In genomic region chr7:19235092-19235671, GRCm38 (mm10) we compare ENCODE assay signal across 18 mouse cellular contexts. TPM values are rescaled to one million over a fixed set of nuclear protein-coding genes. Genes with fewer than 3 reads are reported as not detected.
DNase-seq lines count a peak whose midpoint lies in the region; ATAC-seq and TF ChIP-seq lines count a peak whose summit lies in the region.
"Had no signal": no experiment of that assay in that cellular context is flagged by ENCODE, and none has a peak within 500 bp of the region (broad histone marks: within the 10 kb centered on the region; RNA-seq: fewer than 3 reads in every experiment).

No protein-coding gene starts in this region.

- H3K36me3 ChIP-seq in kidney, embryonic 14.5 days (ENCODE audit: control insufficient read depth, insufficient read depth, low read length): no peaks in the 10 kb centered on the region
- peaks cover 4% of the 10 kb centered on the region; the same call in 1 of the 2 replicates for H3K36me3 ChIP-seq in stomach, postnatal 0 days (ENCODE audit: control insufficient read depth, insufficient read depth, low read length)
- peaks cover 34% of the 10 kb centered on the region for H3K36me3 ChIP-seq in limb, embryonic 10.5 days
- H3K36me3 ChIP-seq: forebrain, embryonic 15.5 days had no signal

- 84% methylated on average over 2 of the region's 2 CpGs for WGBS in kidney, embryonic 14.5 days
- WGBS in large intestine, adult 2 months: 30% methylated on average over 2 of the region's 2 CpGs
- 64% methylated on average over 2 of the region's 2 CpGs for WGBS in stomach, postnatal 0 days
- 95% methylated on average over 2 of the region's 2 CpGs for WGBS in limb, embryonic 10.5 days

- no peak for ATAC-seq in kidney, embryonic 14.5 days (ENCODE audit: low FRiP score, low TSS enrichment)
- peak; percentile 60 for ATAC-seq in stomach, postnatal 0 days (ENCODE audit: low FRiP score, low TSS enrichment)
- ATAC-seq: forebrain, embryonic 15.5 days; Patski had no signal

- peak overlapping the region; percentile 92 for H3K27ac ChIP-seq in gastrocnemius, adult 2 months
- no peak overlapping the region for H3K27ac ChIP-seq in kidney, embryonic 14.5 days (ENCODE audit: low read depth, low read length)
- no peak overlapping the region for H3K27ac ChIP-seq in stomach, postnatal 0 days (replicated peaks)
- H3K27ac ChIP-seq in left cerebral cortex, adult 2 months: no peak overlapping the region
- H3K27ac ChIP-seq in limb, embryonic 10.5 days: no peak overlapping the region
- H3K27ac ChIP-seq: forebrain, embryonic 15.5 days; limb, embryonic 13.5 days; midbrain, embryonic 10.5 days had no signal

- no peaks in the 10 kb centered on the region for H3K9me3 ChIP-seq in kidney, embryonic 14.5 days (ENCODE audit: control insufficient read depth, low read length)
- H3K9me3 ChIP-seq in stomach, postnatal 0 days (ENCODE audit: control insufficient read depth, low read length): no peaks in the 10 kb centered on the region
- no peaks in the 10 kb centered on the region for H3K9me3 ChIP-seq in limb, embryonic 10.5 days (replicated peaks)
- H3K9me3 ChIP-seq: forebrain, embryonic 15.5 days; limb, embryonic 13.5 days; midbrain, embryonic 10.5 days had no signal

- H3K27me3 ChIP-seq in kidney, embryonic 14.5 days (ENCODE audit: control insufficient read depth, insufficient read depth, low read length): no peaks in the 10 kb centered on the region
- H3K27me3 ChIP-seq in stomach, postnatal 0 days (ENCODE audit: control insufficient read depth, insufficient read depth, low read length): no peaks in the 10 kb centered on the region
- no peaks in the 10 kb centered on the region for H3K27me3 ChIP-seq in limb, embryonic 10.5 days (ENCODE audit: low read depth, poor library complexity, severe bottlenecking)
- H3K27me3 ChIP-seq: forebrain, embryonic 15.5 days; limb, embryonic 13.5 days; Patski had no signal

- no peak for DNase-seq in gastrocnemius, adult 2 months
- no peak for DNase-seq in gastrocnemius, postnatal 14 days
- DNase-seq in kidney, postnatal 14 days: no peak
- peak; percentile 60 for DNase-seq in large intestine, adult 2 months (ENCODE audit: low read depth, low spot score)
- no peak for DNase-seq in stomach, postnatal 0 days (ENCODE audit: low spot score)
- DNase-seq in left cerebral cortex, adult 2 months (ENCODE audit: extremely low spot score in 1 of 2, low spot score in 2 of 2): no peak
- no peak for DNase-seq in limb, embryonic 10.5 days (ENCODE audit: low spot score)
- DNase-seq: adrenal gland, postnatal 36 days; cerebellum, postnatal 14 days; heart, postnatal 4 days; kidney, postnatal 10 days; right cerebral cortex, postnatal 4 days had no signal

- no peak for TF ChIP-seq EP300 in stomach, postnatal 0 days (optimal IDR thresholded peaks at IDR 0.05)

- intact Hi-C loops in gastrocnemius, adult 2 months (cut with DNase I): no loop called here
- intact Hi-C loops in gastrocnemius, postnatal 14 days (cut with DNase I; ENCODE audit: low total_unique reads): loop anchor here (10.0 kb wide), 1 partner anchor 110 kb away; the partner anchor contains the start of gene Ercc1
- intact Hi-C loops in left cerebral cortex, adult 2 months (cut with DNase I): no loop called here

- TF ChIP-seq CTCF in gastrocnemius, adult 2 months (IDR thresholded peaks at IDR 0.05): no peak
- no peak for TF ChIP-seq CTCF in stomach, postnatal 0 days (IDR thresholded peaks at IDR 0.05; ENCODE audit: low read depth)
- no peak for TF ChIP-seq CTCF in left cerebral cortex, adult 2 months (IDR thresholded peaks at IDR 0.05)

- H3K4me3 ChIP-seq in gastrocnemius, adult 2 months: no peak overlapping the region
- no peak overlapping the region for H3K4me3 ChIP-seq in kidney, embryonic 14.5 days (ENCODE audit: low read length)
- no peak overlapping the region for H3K4me3 ChIP-seq in stomach, postnatal 0 days (ENCODE audit: low read depth, low read length)
- H3K4me3 ChIP-seq in left cerebral cortex, adult 2 months: no peak overlapping the region
- H3K4me3 ChIP-seq in limb, embryonic 10.5 days: no peak overlapping the region
- H3K4me3 ChIP-seq: forebrain, embryonic 15.5 days; limb, embryonic 13.5 days; midbrain, embryonic 10.5 days had no signal

- no peaks in the 10 kb centered on the region for H3K4me1 ChIP-seq in kidney, embryonic 14.5 days (ENCODE audit: control insufficient read depth, insufficient read depth, low read length)
- H3K4me1 ChIP-seq in stomach, postnatal 0 days (replicated peaks; ENCODE audit: control insufficient read depth, insufficient read depth): 0 out of 2 replicates have a peak, but pooled peaks cover 2% of the 10 kb centered on the region
- 0 out of 2 replicates have a peak, but pooled peaks cover 4% of the 10 kb centered on the region for H3K4me1 ChIP-seq in limb, embryonic 10.5 days

- H3K4me2 ChIP-seq in kidney, embryonic 14.5 days (replicated peaks; ENCODE audit: low read depth, low read length): no peak overlapping the region
- no peak overlapping the region for H3K4me2 ChIP-seq in stomach, postnatal 0 days (replicated peaks; ENCODE audit: low read depth)
- H3K4me2 ChIP-seq: forebrain, embryonic 15.5 days; limb, embryonic 13.5 days had no signal

- H3K9ac ChIP-seq in kidney, embryonic 14.5 days (ENCODE audit: low read depth, low read length): peak overlapping the region; percentile 31; the same call in 1 of the 2 replicates
- no peak overlapping the region for H3K9ac ChIP-seq in stomach, postnatal 0 days (ENCODE audit: low read length)
- H3K9ac ChIP-seq: forebrain, embryonic 15.5 days; limb, embryonic 13.5 days had no signal

RNA-seq across cellular contexts. Expression of gene Opa3, which starts 7.0 kb away (rescaled TPM):
- total RNA-seq in gastrocnemius, adult 2 months (2021): 10 to 100 TPM; 41.9 to 52.4 TPM
- total RNA-seq in gastrocnemius, postnatal 14 days (2021): 10 to 100 TPM; 35.1 to 43.0 TPM
- 33.3 and 44.6 TPM in 2 replicates for polyA plus RNA-seq in kidney, embryonic 14.5 days (2014; fragmentation: Nextera tagmentation; extraction: Ambion mirVana)
- 33.6 and 36.3 TPM in 2 replicates for polyA plus RNA-seq in large intestine, adult 2 months (2012; rRNA removed)
- 20.3 and 20.7 TPM in 2 replicates for polyA plus RNA-seq in stomach, postnatal 0 days (2015; fragmentation: Nextera tagmentation; extraction: Ambion mirVana)
- total RNA-seq in left cerebral cortex, adult 2 months (2021): 10 to 100 TPM; 42.7 to 46.8 TPM
- polyA plus RNA-seq in limb, embryonic 10.5 days (2016; fragmentation: Nextera tagmentation; extraction: Ambion mirVana): 45.7 and 48.7 TPM in 2 replicates

RNA-seq across cellular contexts. Expression of gene Gpr4, which starts 22.8 kb away (rescaled TPM):
- total RNA-seq in gastrocnemius, adult 2 months (2021): 1 to 10 TPM; 1.9 to 2.9 TPM
- total RNA-seq in gastrocnemius, postnatal 14 days (2021): 1 to 10 TPM; 2.9 to 4.3 TPM
- 2.4 and 3.4 TPM in 2 replicates for polyA plus RNA-seq in kidney, embryonic 14.5 days (2014; fragmentation: Nextera tagmentation; extraction: Ambion mirVana)
- polyA plus RNA-seq in large intestine, adult 2 months (2012; rRNA removed): 3.2 TPM in 2 replicates
- 0.85 and 1.3 TPM in 2 replicates for polyA plus RNA-seq in stomach, postnatal 0 days (2015; fragmentation: Nextera tagmentation; extraction: Ambion mirVana)
- total RNA-seq in left cerebral cortex, adult 2 months (2021): 1 to 10 TPM; 2.4 to 3.8 TPM
- polyA plus RNA-seq in limb, embryonic 10.5 days (2016; fragmentation: Nextera tagmentation; extraction: Ambion mirVana): 6.5 and 8.5 TPM in 2 replicates

RNA-seq across cellular contexts. Expression of gene Vasp, which starts 36.4 kb away (rescaled TPM):
- 10 to 100 TPM; 13.6 to 17.3 TPM for total RNA-seq in gastrocnemius, adult 2 months (2021)
- 10 to 100 TPM; 31.0 to 35.1 TPM for total RNA-seq in gastrocnemius, postnatal 14 days (2021)
- polyA plus RNA-seq in kidney, embryonic 14.5 days (2014; fragmentation: Nextera tagmentation; extraction: Ambion mirVana): 54.2 and 56.5 TPM in 2 replicates
- 241 and 341 TPM in 2 replicates for polyA plus RNA-seq in large intestine, adult 2 months (2012; rRNA removed)
- 108 and 120 TPM in 2 replicates for polyA plus RNA-seq in stomach, postnatal 0 days (2015; fragmentation: Nextera tagmentation; extraction: Ambion mirVana)
- total RNA-seq in left cerebral cortex, adult 2 months (2021): 10 to 100 TPM; 13.2 to 14.6 TPM
- polyA plus RNA-seq in limb, embryonic 10.5 days (2016; fragmentation: Nextera tagmentation; extraction: Ambion mirVana): 68.1 and 75.7 TPM in 2 replicates

RNA-seq across cellular contexts. Expression of gene Ppm1n, which starts 44.7 kb away (rescaled TPM):
- under 1 TPM in 1 of 2 experiments, not detected in 1; 0.74 TPM for total RNA-seq in gastrocnemius, adult 2 months (2021)
- not detected for total RNA-seq in gastrocnemius, postnatal 14 days (2021)
- not detected in 2 replicates for polyA plus RNA-seq in kidney, embryonic 14.5 days (2014; fragmentation: Nextera tagmentation; extraction: Ambion mirVana)
- polyA plus RNA-seq in large intestine, adult 2 months (2012; rRNA removed): 0.33 and 1.3 TPM in 2 replicates
- 0.17 and 0.21 TPM in 2 replicates for polyA plus RNA-seq in stomach, postnatal 0 days (2015; fragmentation: Nextera tagmentation; extraction: Ambion mirVana)
- total RNA-seq in left cerebral cortex, adult 2 months (2021): not detected
- polyA plus RNA-seq in limb, embryonic 10.5 days (2016; fragmentation: Nextera tagmentation; extraction: Ambion mirVana): 0.16 and 0.39 TPM in 2 replicates
- total RNA-seq: adrenal gland, postnatal 36 days had no signal
- polyA plus RNA-seq: limb, embryonic 13.5 days; lung, embryonic 16.5 days had no signal

RNA-seq across cellular contexts. Expression of gene Rtn2, which starts 47.2 kb away (rescaled TPM):
- total RNA-seq in gastrocnemius, adult 2 months (2021): 1,000 to 10,000 TPM in 1 of 2 experiments, 100 to 1,000 TPM in 1; 987 to 1,150 TPM
- 100 to 1,000 TPM; 800 to 833 TPM for total RNA-seq in gastrocnemius, postnatal 14 days (2021)
- 5.4 and 5.7 TPM in 2 replicates for polyA plus RNA-seq in kidney, embryonic 14.5 days (2014; fragmentation: Nextera tagmentation; extraction: Ambion mirVana)
- polyA plus RNA-seq in large intestine, adult 2 months (2012; rRNA removed): 12.7 and 18.9 TPM in 2 replicates
- polyA plus RNA-seq in stomach, postnatal 0 days (2015; fragmentation: Nextera tagmentation; extraction: Ambion mirVana): 10.1 and 12.1 TPM in 2 replicates
- total RNA-seq in left cerebral cortex, adult 2 months (2021): 100 to 1,000 TPM; 110 to 122 TPM
- polyA plus RNA-seq in limb, embryonic 10.5 days (2016; fragmentation: Nextera tagmentation; extraction: Ambion mirVana): 5.5 and 5.6 TPM in 2 replicates
